ENCODE assay signal across 11 mouse cellular contexts in genomic region chr2:6226361-6227058, GRCm38 (mm10). TPM values are rescaled to one million over a fixed set of nuclear protein-coding genes. Genes with fewer than 3 reads are reported as not detected.
DNase-seq lines count a peak whose midpoint lies in the region; ATAC-seq lines count a peak whose summit lies in the region.
"Had no signal": no experiment of that assay in that cellular context is flagged by ENCODE, and none has a peak within 500 bp of the region (broad histone marks: within the 10 kb centered on the region; RNA-seq: fewer than 3 reads in every experiment).

No protein-coding gene starts in this region.

- H3K27ac ChIP-seq in hindbrain, embryonic 15.5 days (replicated peaks): peak overlapping the region; percentile 6; the same call in 1 of the 2 replicates
- no peak overlapping the region for H3K27ac ChIP-seq in hindbrain, embryonic 13.5 days
- H3K27ac ChIP-seq: limb, embryonic 12.5 days had no signal

- WGBS in hindbrain, embryonic 15.5 days: 62% methylated on average over 10 of the region's 10 CpGs
- WGBS in hindbrain, embryonic 13.5 days: 62% methylated on average over 10 of the region's 10 CpGs

- no peaks in the 10 kb centered on the region for H3K9me3 ChIP-seq in hindbrain, embryonic 15.5 days
- peaks cover 8% of the 10 kb centered on the region for H3K9me3 ChIP-seq in hindbrain, embryonic 13.5 days

- H3K27me3 ChIP-seq in hindbrain, embryonic 15.5 days: no peaks in the 10 kb centered on the region
- no peaks in the 10 kb centered on the region for H3K27me3 ChIP-seq in hindbrain, embryonic 13.5 days
- H3K27me3 ChIP-seq: limb, embryonic 12.5 days had no signal

- no peak overlapping the region for H3K4me2 ChIP-seq in hindbrain, embryonic 15.5 days
- no peak overlapping the region for H3K4me2 ChIP-seq in hindbrain, embryonic 13.5 days
- H3K4me2 ChIP-seq: limb, embryonic 12.5 days had no signal

- DNase-seq in adrenal gland, postnatal 25 days: peak; percentile 31
- peak; percentile 69 for DNase-seq in cerebellum, postnatal 36 days
- DNase-seq in lung, postnatal 14 days: peak; percentile 36
- no peak for DNase-seq in MN1 (ENCODE audit: low spot score)
- DNase-seq in heart, adult 18-20 months: no peak
- DNase-seq in thymus, postnatal 36 days: no peak
- DNase-seq: thymus, adult 2 months had no signal

- peak; percentile 52 for ATAC-seq in hindbrain, embryonic 15.5 days (ENCODE audit: low FRiP score, low read depth)
- no peak; the same call in 1 of the 2 replicates for ATAC-seq in hindbrain, embryonic 13.5 days (ENCODE audit: low FRiP score)
- ATAC-seq: CD4-positive, CD25-positive, alpha-beta regulatory T cell, adult 4 months had no signal

- H3K36me3 ChIP-seq in hindbrain, embryonic 15.5 days: no peaks in the 10 kb centered on the region
- H3K36me3 ChIP-seq in hindbrain, embryonic 13.5 days: no peaks in the 10 kb centered on the region; the same call in 1 of the 2 replicates
- H3K36me3 ChIP-seq: limb, embryonic 12.5 days had no signal

- H3K9ac ChIP-seq in hindbrain, embryonic 15.5 days: no peak overlapping the region
- no peak overlapping the region for H3K9ac ChIP-seq in hindbrain, embryonic 13.5 days
- H3K9ac ChIP-seq: limb, embryonic 12.5 days had no signal

- no peak overlapping the region for H3K4me3 ChIP-seq in hindbrain, embryonic 15.5 days
- no peak overlapping the region for H3K4me3 ChIP-seq in hindbrain, embryonic 13.5 days
- H3K4me3 ChIP-seq: limb, embryonic 12.5 days had no signal

- peaks cover 9% of the 10 kb centered on the region; the same call in 1 of the 2 replicates for H3K4me1 ChIP-seq in hindbrain, embryonic 15.5 days (replicated peaks)
- peaks cover 9% of the 10 kb centered on the region; the same call in 1 of the 2 replicates for H3K4me1 ChIP-seq in hindbrain, embryonic 13.5 days (replicated peaks)
- H3K4me1 ChIP-seq: limb, embryonic 12.5 days had no signal

RNA-seq across cellular contexts. Expression of gene Echdc3, which starts 13.7 kb away (rescaled TPM):
- polyA plus RNA-seq in hindbrain, embryonic 15.5 days (2015; fragmentation: Nextera tagmentation; extraction: Ambion mirVana): 1.3 and 1.4 TPM in 2 replicates
- polyA plus RNA-seq in hindbrain, embryonic 13.5 days (2015; fragmentation: Nextera tagmentation; extraction: Ambion mirVana): 1.8 and 2.3 TPM in 2 replicates
- 46.5 and 70.4 TPM in 2 replicates for total RNA-seq in adrenal gland, postnatal 25 days (2021)
- total RNA-seq in heart, adult 18-20 months (2021): 10 to 100 TPM; 30.8 to 32.2 TPM
- polyA plus RNA-seq: CD4-positive, CD25-positive, alpha-beta regulatory T cell, adult 4 months had no signal

Comparison
In these comparisons a context has a peak if more than half of its experiments do, and no peak if none do; other contexts are left out.
1. DNase-seq: peak in adrenal gland, postnatal 25 days (single experiment), cerebellum, postnatal 36 days (2 of 2) and lung, postnatal 14 days (single experiment); none in MN1 (single experiment), heart, adult 18-20 months (0 of 2) and thymus, postnatal 36 days (0 of 2).